Mouse (Mus musculus) lung, embryonic 16.5 days (tissue): ENCODE measurements at regions not wholly inside any gene's neighbourhood (a gene's known extent, or its start where the extent isn't known, plus 50 kb on each side); places are given as distances from the start of the nearest gene placed in this dataset.

Experiments used
- ATAC-seq: fragments of 200-750 bp; cut with Nextera tagmentation; 2 replicates; pipeline ENCODE4 v1.8.0; 2017; ENCODE audit warnings: low read depth, mild to moderate bottlenecking, moderate library complexity
- H3K27ac ChIP-seq: fragments of 300-500 bp; sonication (generic); 2 replicates; pipeline ENCODE4 v1.5.1; 2014; ENCODE audit warnings: mild to moderate bottlenecking, control low read depth, low read length
- H3K27me3 ChIP-seq: fragments of 300-500 bp; sonication (generic); 2 replicates; pipeline ENCODE4 v1.6.1; 2014; ENCODE audit warnings: low read depth, low read length, mixed read lengths; ENCODE audit not compliant: control insufficient read depth, insufficient read depth
- H3K36me3 ChIP-seq: fragments of 300-500 bp; sonication (generic); 2 replicates; pipeline ENCODE4 v1.6.1; 2014; ENCODE audit warnings: low read length; ENCODE audit not compliant: control insufficient read depth, insufficient read depth
- H3K4me1 ChIP-seq: fragments of 300-500 bp; sonication (generic); replicated peaks from 2 replicates; pipeline ENCODE4 v1.6.1; 2014; ENCODE audit warnings: low read length, mixed read lengths; ENCODE audit not compliant: control insufficient read depth, insufficient read depth
- H3K4me2 ChIP-seq: fragments of 300-500 bp; sonication (generic); 2 replicates; pipeline ENCODE4 v1.6.1; 2014; ENCODE audit warnings: low read depth, low read length, control low read depth
- H3K4me3 ChIP-seq: fragments of 300-500 bp; sonication (generic); 2 replicates; pipeline ENCODE4 v1.5.1; 2014; ENCODE audit warnings: mild to moderate bottlenecking, low read length, control low read depth
- H3K9ac ChIP-seq: fragments of 300-500 bp; sonication (generic); 2 replicates; pipeline ENCODE4 v1.6.1; 2014; ENCODE audit warnings: low read length, control low read depth
- H3K9me3 ChIP-seq: fragments of 300-500 bp; sonication (generic); 2 replicates; pipeline ENCODE4 v1.6.1; 2016; ENCODE audit warnings: low read length; ENCODE audit not compliant: control insufficient read depth
- WGBS: fragments of 180-500 bp; shearing (Covaris S2); extraction: QIAGEN DNeasy Blood & Tissue Kit; methylation state at CpG from one replicate; pipeline ENCODE4 v1.1.7; 2014; 5-methylcytosine and 5-hydroxymethylcytosine counted together

GRCm38 (mm10) chr10:107198460-107198859, 73.0 kb upstream of the Lin7a start:
- H3K27me3 ChIP-seq, result no peaks in the 10 kb centered on the region
- no peaks in the 10 kb centered on the region for H3K36me3 ChIP-seq
- no peak for ATAC-seq
- no peak overlapping the region for H3K4me2 ChIP-seq
- H3K9me3 ChIP-seq, result no peaks in the 10 kb centered on the region; the same call in 1 of the 2 replicates
- no peak overlapping the region for H3K27ac ChIP-seq
- no peak overlapping the region for H3K4me3 ChIP-seq
- no peaks in the 10 kb centered on the region for H3K4me1 ChIP-seq
- 74% methylated on average over 4 of the region's 4 CpGs for WGBS
- no peak overlapping the region for H3K9ac ChIP-seq

GRCm38 (mm10) chr10:107201051-107201450, 70.4 kb upstream of the Lin7a start:
- no peak overlapping the region for H3K4me3 ChIP-seq
- no peak overlapping the region for H3K9ac ChIP-seq
- H3K9me3 ChIP-seq, result no peaks in the 10 kb centered on the region
- no peak overlapping the region for H3K4me2 ChIP-seq
- no peaks in the 10 kb centered on the region for H3K36me3 ChIP-seq
- no peak for ATAC-seq
- H3K27ac ChIP-seq, result no peak overlapping the region
- H3K27me3 ChIP-seq, result no peaks in the 10 kb centered on the region
- WGBS, result 83% methylated on average over 4 of the region's 4 CpGs
- no peaks in the 10 kb centered on the region for H3K4me1 ChIP-seq

GRCm38 (mm10) chr10:107205085-107205717, 66.3 kb upstream of the Lin7a start:
- Histone ChIP-seq H3K27ac (no peak overlapping the region), H3K4me2 (no peak overlapping the region), H3K27me3 (no peaks in the 10 kb centered on the region), H3K9me3 (no peaks in the 10 kb centered on the region), H3K36me3 (no peaks in the 10 kb centered on the region), H3K4me3 (no peak overlapping the region), H3K4me1 (no peaks in the 10 kb centered on the region), H3K9ac (no peak overlapping the region)
- ATAC-seq, result peak; percentile 47; the same call in 1 of the 2 replicates
- WGBS, result 68% methylated on average over 9 of the region's 9 CpGs

- H3K9ac ChIP-seq, result no peak overlapping the region
- no peaks in the 10 kb centered on the region for H3K36me3 ChIP-seq
- no peaks in the 10 kb centered on the region for H3K9me3 ChIP-seq
- no peak overlapping the region for H3K4me2 ChIP-seq
- no peak overlapping the region for H3K27ac ChIP-seq
- no peak overlapping the region for H3K4me3 ChIP-seq
- no peaks in the 10 kb centered on the region for H3K27me3 ChIP-seq
- H3K4me1 ChIP-seq, result no peaks in the 10 kb centered on the region
- WGBS, result 73% methylated on average over 4 of the region's 4 CpGs
- no peak for ATAC-seq
These were observed 61.6 kb upstream of the Lin7a start for GRCm38 (mm10) chr10:107209927-107210326.

- Histone ChIP-seq H3K4me3 (no peak overlapping the region), H3K9me3 (no peaks in the 10 kb centered on the region), H3K4me1 (no peaks in the 10 kb centered on the region), H3K4me2 (no peak overlapping the region), H3K9ac (no peak overlapping the region), H3K27me3 (no peaks in the 10 kb centered on the region), H3K36me3 (no peaks in the 10 kb centered on the region), H3K27ac (no peak overlapping the region)
- no peak for ATAC-seq
- 94% methylated on average over 4 of the region's 4 CpGs for WGBS
These were observed 58.4 kb upstream of the Lin7a start for GRCm38 (mm10) chr10:107213071-107213470.

GRCm38 (mm10) chr10:107213541-107214340, 57.7 kb upstream of the Lin7a start:
- no peak for ATAC-seq
- 74% methylated on average over 3 of the region's 3 CpGs for WGBS
- H3K9me3 ChIP-seq, result no peaks in the 10 kb centered on the region
- H3K4me2 ChIP-seq, result no peak overlapping the region
- H3K36me3 ChIP-seq, result no peaks in the 10 kb centered on the region
- no peaks in the 10 kb centered on the region for H3K4me1 ChIP-seq
- H3K27ac ChIP-seq, result no peak overlapping the region
- no peak overlapping the region for H3K4me3 ChIP-seq
- H3K27me3 ChIP-seq, result no peaks in the 10 kb centered on the region
- H3K9ac ChIP-seq, result no peak overlapping the region

- H3K9ac ChIP-seq, result no peak overlapping the region
- no peak for ATAC-seq
- WGBS, result 85% methylated on average over 4 of the region's 4 CpGs
- no peaks in the 10 kb centered on the region for H3K4me1 ChIP-seq
- no peaks in the 10 kb centered on the region for H3K27me3 ChIP-seq
- H3K36me3 ChIP-seq, result no peaks in the 10 kb centered on the region
- H3K9me3 ChIP-seq, result no peaks in the 10 kb centered on the region
- H3K4me2 ChIP-seq, result no peak overlapping the region
- H3K4me3 ChIP-seq, result no peak overlapping the region
- no peak overlapping the region for H3K27ac ChIP-seq
These were observed 56.7 kb upstream of the Lin7a start for GRCm38 (mm10) chr10:107214741-107215230.

GRCm38 (mm10) chr10:107215611-107216520, 55.6 kb upstream of the Lin7a start:
- H3K4me3 ChIP-seq, result no peak overlapping the region
- ATAC-seq, result no peak
- no peak overlapping the region for H3K9ac ChIP-seq
- no peak overlapping the region for H3K27ac ChIP-seq
- H3K36me3 ChIP-seq, result no peaks in the 10 kb centered on the region
- H3K4me1 ChIP-seq, result no peaks in the 10 kb centered on the region
- 58% methylated on average over 2 of the region's 2 CpGs for WGBS
- no peak overlapping the region for H3K4me2 ChIP-seq
- H3K9me3 ChIP-seq, result no peaks in the 10 kb centered on the region
- no peaks in the 10 kb centered on the region for H3K27me3 ChIP-seq

- no peaks in the 10 kb centered on the region for H3K4me1 ChIP-seq
- no peak overlapping the region for H3K4me2 ChIP-seq
- no peaks in the 10 kb centered on the region for H3K27me3 ChIP-seq
- H3K9me3 ChIP-seq, result no peaks in the 10 kb centered on the region
- no peak overlapping the region for H3K4me3 ChIP-seq
- H3K9ac ChIP-seq, result no peak overlapping the region
- no peak overlapping the region for H3K27ac ChIP-seq
- no peak for ATAC-seq
- 59% methylated on average over 1 of the region's 1 CpGs for WGBS
- H3K36me3 ChIP-seq, result no peaks in the 10 kb centered on the region
These were observed 54.7 kb upstream of the Lin7a start for GRCm38 (mm10) chr10:107216756-107217155.
